Mouse (Mus musculus): ENCODE measurements around the gene Acd. TPM values are rescaled to one million over a fixed set of nuclear protein-coding genes. Genes with fewer than 3 reads are reported as not detected.

Gene Acd
- polyA plus RNA-seq (2015; fragmentation: Nextera tagmentation; extraction: Ambion mirVana): 61.7 and 66.5 TPM in 2 replicates

GRCm38 (mm10) chr8:105700966-105701824 lies at the start of gene Acd, which contains the start of gene Pard6a:
Gene Acd, minus strand, starts transcription at chr8:105701102.
Gene Pard6a, plus strand, starts transcription at chr8:105701148.
- Histone ChIP-seq H3K9ac (peak within 1 kb of the TSS; percentile 63), H3K27ac (peak within 1 kb of the TSS; percentile 96), H3K36me3 (peaks cover 15% of the 10 kb centered on the region), H3K27me3 (no peaks in the 10 kb centered on the region), H3K4me3 (peak within 1 kb of the TSS; percentile 83), H3K4me1 (peaks cover 18% of the 10 kb centered on the region), H3K4me2 (peak within 1 kb of the TSS; percentile 84), H3K9me3 (no peaks in the 10 kb centered on the region)
- peak; percentile 75 for ATAC-seq (ENCODE audit: borderline replicate concordance, extremely low read depth, low FRiP score, low TSS enrichment)
- WGBS: under 1% methylated on average over 60 of the region's 60 CpGs

DNA sequence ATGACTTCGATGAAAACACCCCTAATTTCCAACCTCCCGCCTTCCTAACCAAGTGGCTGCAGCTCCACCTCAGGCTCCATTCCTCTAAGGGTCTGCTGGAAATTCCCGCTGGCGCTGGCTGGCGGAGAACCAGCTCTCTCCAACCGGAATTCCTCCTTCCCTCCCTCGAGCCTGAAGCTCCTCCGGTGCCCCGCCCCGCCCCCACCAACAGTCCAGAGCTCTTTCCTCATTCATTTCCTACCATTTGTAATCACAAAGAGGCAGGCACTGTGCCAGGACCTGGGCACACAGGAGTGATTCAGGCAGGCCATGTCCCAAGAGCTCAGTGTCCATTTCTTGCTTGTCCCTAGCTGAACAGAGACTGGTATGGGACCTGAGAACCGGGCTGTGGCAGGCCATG lies 49.7 kb upstream of the Acd start:
- peak overlapping the region; percentile 75 for H3K27ac ChIP-seq
- peaks cover 22% of the 10 kb centered on the region for H3K4me1 ChIP-seq
- no peak overlapping the region for H3K4me3 ChIP-seq
- 7% methylated on average over 11 of the region's 11 CpGs for WGBS
- H3K4me2 ChIP-seq: peak overlapping the region; percentile 45
- H3K9me3 ChIP-seq: no peaks in the 10 kb centered on the region
- 0 out of 2 replicates have a peak overlapping the region, but pooled peaks have one; percentile 13 for H3K9ac ChIP-seq
- peak; percentile 73 for ATAC-seq (ENCODE audit: borderline replicate concordance, extremely low read depth, low FRiP score, low TSS enrichment)
- no peaks in the 10 kb centered on the region for H3K36me3 ChIP-seq
- H3K27me3 ChIP-seq: no peaks in the 10 kb centered on the region

DNA sequence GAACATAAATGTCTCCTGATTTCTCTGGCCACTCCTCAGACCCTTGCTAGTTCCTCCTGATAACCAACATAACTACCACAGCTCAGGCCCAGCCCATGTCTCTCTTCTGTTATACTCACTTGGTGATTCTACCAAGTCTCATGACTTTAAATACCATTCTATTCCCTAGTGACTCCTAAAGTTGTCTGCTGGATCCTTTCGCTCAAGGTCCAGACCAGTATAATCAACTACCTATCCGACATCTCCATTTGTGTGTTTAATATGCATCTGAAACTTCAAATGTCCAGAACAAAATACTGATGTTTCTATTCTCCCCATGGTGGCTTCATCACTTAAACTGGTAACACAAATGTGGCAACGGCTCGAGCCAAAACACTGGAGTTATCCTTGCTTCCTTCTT lies 42.4 kb upstream of the Acd start:
- no peaks in the 10 kb centered on the region for H3K27me3 ChIP-seq
- H3K9ac ChIP-seq: no peak overlapping the region
- H3K4me1 ChIP-seq: peaks cover 4% of the 10 kb centered on the region
- WGBS: 73% methylated on average over 4 of the region's 4 CpGs
- H3K36me3 ChIP-seq: no peaks in the 10 kb centered on the region
- no peak overlapping the region for H3K4me3 ChIP-seq
- no peaks in the 10 kb centered on the region for H3K9me3 ChIP-seq
- no peak for ATAC-seq (ENCODE audit: borderline replicate concordance, extremely low read depth, low FRiP score, low TSS enrichment)
- H3K4me2 ChIP-seq: no peak overlapping the region
- H3K27ac ChIP-seq: no peak overlapping the region

DNA sequence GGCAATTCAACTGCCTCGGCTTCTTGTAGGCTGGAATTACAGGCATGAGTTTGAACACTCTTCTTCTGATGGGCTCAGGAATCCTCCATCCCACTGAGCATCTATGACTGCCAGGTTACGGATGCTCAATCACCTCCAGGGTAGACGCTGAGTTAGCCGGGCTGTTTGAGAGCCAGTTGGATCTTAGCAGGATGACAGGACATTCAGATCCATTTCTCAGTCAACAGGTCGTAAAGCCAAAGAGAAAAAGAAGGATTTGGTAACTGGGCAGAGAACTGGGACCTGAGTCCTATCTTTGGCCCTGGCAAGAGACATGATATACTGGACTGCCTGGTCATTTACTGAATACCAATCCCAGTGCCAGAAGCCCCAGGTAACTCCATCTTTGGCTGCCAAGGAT lies 38.3 kb upstream of the Acd start:
- Histone ChIP-seq H3K9ac (no peak overlapping the region), H3K9me3 (no peaks in the 10 kb centered on the region), H3K27me3 (no peaks in the 10 kb centered on the region), H3K4me2 (no peak overlapping the region), H3K4me1 (no peaks in the 10 kb centered on the region), H3K4me3 (no peak overlapping the region), H3K36me3 (no peaks in the 10 kb centered on the region), H3K27ac (no peak overlapping the region)
- 81% methylated on average over 5 of the region's 5 CpGs for WGBS
- ATAC-seq (ENCODE audit: borderline replicate concordance, extremely low read depth, low FRiP score, low TSS enrichment): no peak

- no peaks in the 10 kb centered on the region for H3K4me1 ChIP-seq
- WGBS: 91% methylated on average over 5 of the region's 5 CpGs
- H3K36me3 ChIP-seq: no peaks in the 10 kb centered on the region
- H3K9me3 ChIP-seq: no peaks in the 10 kb centered on the region
- H3K27me3 ChIP-seq: no peaks in the 10 kb centered on the region
- no peak overlapping the region for H3K4me2 ChIP-seq
- ATAC-seq (ENCODE audit: borderline replicate concordance, extremely low read depth, low FRiP score, low TSS enrichment): no peak
- H3K4me3 ChIP-seq: no peak overlapping the region
- no peak overlapping the region for H3K27ac ChIP-seq
- H3K9ac ChIP-seq: no peak overlapping the region
Measured at GRCm38 (mm10) chr8:105732186-105732585, 31.3 kb upstream of the Acd start.

- no peaks in the 10 kb centered on the region for H3K9me3 ChIP-seq
- peaks cover 7% of the 10 kb centered on the region; the same call in 1 of the 2 replicates for H3K36me3 ChIP-seq
- WGBS: 74% methylated on average over 18 of the region's 18 CpGs
- ATAC-seq (ENCODE audit: borderline replicate concordance, extremely low read depth, low FRiP score, low TSS enrichment): peak; percentile 84
- 0 out of 2 replicates have a peak overlapping the region, but pooled peaks have one; percentile 14 for H3K4me2 ChIP-seq
- H3K4me1 ChIP-seq: no peaks in the 10 kb centered on the region
- H3K27ac ChIP-seq: peak overlapping the region; percentile 58
- H3K27me3 ChIP-seq: no peaks in the 10 kb centered on the region
- H3K9ac ChIP-seq: no peak overlapping the region
- H3K4me3 ChIP-seq: no peak overlapping the region
Measured at GRCm38 (mm10) chr8:105727397-105728124, 26.7 kb upstream of the Acd start.

GRCm38 (mm10) chr8:105725726-105726125 lies 24.8 kb upstream of the Acd start:
- no peak overlapping the region for H3K9ac ChIP-seq
- ATAC-seq (ENCODE audit: borderline replicate concordance, extremely low read depth, low FRiP score, low TSS enrichment): no peak
- H3K36me3 ChIP-seq: peaks cover 7% of the 10 kb centered on the region; the same call in 1 of the 2 replicates
- 64% methylated on average over 5 of the region's 5 CpGs for WGBS
- H3K4me2 ChIP-seq: no peak overlapping the region
- no peaks in the 10 kb centered on the region for H3K27me3 ChIP-seq
- H3K4me1 ChIP-seq: no peaks in the 10 kb centered on the region
- no peak overlapping the region for H3K27ac ChIP-seq
- no peak overlapping the region for H3K4me3 ChIP-seq
- H3K9me3 ChIP-seq: no peaks in the 10 kb centered on the region

DNA sequence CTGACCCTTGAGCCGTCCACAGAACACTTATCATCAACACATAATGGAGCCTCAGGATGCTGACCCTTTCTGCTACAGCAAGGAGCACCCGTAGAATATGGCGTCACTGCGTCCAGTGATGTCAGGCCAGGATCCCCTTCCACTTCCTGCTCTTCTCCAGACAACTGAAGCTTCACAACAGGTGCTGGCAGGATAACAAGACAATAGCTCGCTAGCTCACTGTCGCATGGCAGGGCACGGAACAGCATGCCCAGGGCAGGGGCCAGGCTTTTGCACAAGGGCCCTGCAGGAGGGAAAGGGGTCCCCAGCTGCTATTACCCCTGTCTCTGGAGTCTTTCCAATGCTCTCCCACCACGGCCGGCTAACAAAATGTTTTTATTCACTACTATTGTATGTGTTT lies 22.0 kb upstream of the Acd start:
- H3K27ac ChIP-seq: no peak overlapping the region
- ATAC-seq (ENCODE audit: borderline replicate concordance, extremely low read depth, low FRiP score, low TSS enrichment): no peak
- no peak overlapping the region for H3K9ac ChIP-seq
- no peaks in the 10 kb centered on the region for H3K27me3 ChIP-seq
- H3K36me3 ChIP-seq: peaks cover 7% of the 10 kb centered on the region; the same call in 1 of the 2 replicates
- no peak overlapping the region for H3K4me3 ChIP-seq
- H3K4me2 ChIP-seq: no peak overlapping the region
- H3K4me1 ChIP-seq: no peaks in the 10 kb centered on the region
- WGBS: 84% methylated on average over 9 of the region's 9 CpGs
- no peaks in the 10 kb centered on the region for H3K9me3 ChIP-seq

GRCm38 (mm10) chr8:105719637-105720036 lies 18.7 kb upstream of the Acd start:
- H3K9ac ChIP-seq: no peak overlapping the region
- no peak overlapping the region for H3K4me3 ChIP-seq
- H3K36me3 ChIP-seq: 0 out of 2 replicates have a peak, but pooled peaks cover 9% of the 10 kb centered on the region
- no peaks in the 10 kb centered on the region for H3K27me3 ChIP-seq
- H3K4me2 ChIP-seq: no peak overlapping the region
- WGBS: 76% methylated on average over 4 of the region's 4 CpGs
- no peaks in the 10 kb centered on the region for H3K9me3 ChIP-seq
- ATAC-seq (ENCODE audit: borderline replicate concordance, extremely low read depth, low FRiP score, low TSS enrichment): no peak
- H3K4me1 ChIP-seq: no peaks in the 10 kb centered on the region
- peak overlapping the region; percentile 46; the same call in 1 of the 2 replicates for H3K27ac ChIP-seq

- Histone ChIP-seq H3K27ac (no peak overlapping the region), H3K4me2 (no peak overlapping the region), H3K9ac (no peak overlapping the region), H3K27me3 (no peaks in the 10 kb centered on the region), H3K4me3 (no peak overlapping the region), H3K36me3 (0 out of 2 replicates have a peak, but pooled peaks cover 9% of the 10 kb centered on the region), H3K9me3 (no peaks in the 10 kb centered on the region), H3K4me1 (no peaks in the 10 kb centered on the region)
- no peak for ATAC-seq (ENCODE audit: borderline replicate concordance, extremely low read depth, low FRiP score, low TSS enrichment)
- 91% methylated on average over 15 of the region's 15 CpGs for WGBS
Measured at GRCm38 (mm10) chr8:105716302-105716945, 15.5 kb upstream of the Acd start.

DNA sequence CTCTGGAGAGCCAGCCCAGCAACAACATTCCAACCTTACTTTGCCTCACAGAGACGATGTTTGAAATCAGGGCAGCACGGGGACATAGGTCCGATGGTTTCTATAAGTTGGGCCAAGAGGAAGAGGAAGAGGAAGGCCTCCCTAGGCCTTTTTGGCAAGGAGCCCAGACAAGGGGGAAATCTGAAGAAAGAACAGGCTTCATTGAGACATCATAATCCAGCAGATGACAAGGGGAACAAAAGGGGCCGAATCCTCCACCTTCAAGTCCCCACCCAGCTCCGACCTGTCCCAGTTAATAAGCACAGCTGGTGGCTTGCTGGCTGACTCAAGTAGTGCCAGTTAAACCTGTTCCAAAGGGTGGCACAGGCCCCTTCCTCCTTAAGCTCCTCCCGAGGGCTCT lies 14.1 kb upstream of the Acd start:
- Histone ChIP-seq H3K36me3 (0 out of 2 replicates have a peak, but pooled peaks cover 9% of the 10 kb centered on the region), H3K4me2 (no peak overlapping the region), H3K9me3 (no peaks in the 10 kb centered on the region), H3K4me3 (no peak overlapping the region), H3K27ac (peak overlapping the region; percentile 71), H3K27me3 (no peaks in the 10 kb centered on the region), H3K4me1 (no peaks in the 10 kb centered on the region), H3K9ac (no peak overlapping the region)
- WGBS: 58% methylated on average over 6 of the region's 6 CpGs
- ATAC-seq (ENCODE audit: borderline replicate concordance, extremely low read depth, low FRiP score, low TSS enrichment): peak; percentile 37; the same call in 1 of the 2 replicates

All from lung, embryonic 15.5 days (tissue).